Mouse (Mus musculus) adrenal gland, adult (tissue): ENCODE data around the gene E2f2.

Source experiments
- DNase-seq, 2 experiments: peaks; one replicate each; pipeline ENCODE4 v3.0.0; 2022 to 2023; ENCODE audit warnings: low spot score in 1 of 2; ENCODE audit not compliant: inconsistent age in 2 of 2

The E2f2 gene

DNA sequence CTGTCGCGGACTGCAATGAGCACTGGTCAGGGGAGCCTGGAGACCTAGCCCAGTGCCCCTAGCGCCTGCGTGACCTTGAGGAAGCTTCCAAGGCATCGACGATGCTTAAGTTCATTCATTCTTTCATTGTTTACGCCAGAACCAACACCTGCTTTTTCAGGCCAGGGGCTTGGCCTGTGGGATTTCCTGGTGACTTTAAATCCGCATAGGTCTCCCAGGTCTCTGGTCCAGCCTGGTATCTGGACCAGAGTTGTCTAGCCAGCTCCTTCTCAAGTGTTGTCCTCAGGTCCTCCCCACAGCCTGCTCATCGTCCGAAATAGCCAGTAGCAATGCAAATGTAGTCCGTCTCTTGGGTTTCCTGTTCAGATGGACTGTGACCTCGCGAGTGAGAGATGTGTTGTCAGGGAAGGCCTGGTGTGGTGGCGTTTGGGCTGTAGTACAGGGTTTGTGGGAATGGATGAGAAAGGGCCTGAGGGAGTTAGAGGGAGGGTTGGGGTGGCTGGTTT lies 1.1 kb downstream of the E2f2 start:
- DNase-seq, result no peak

DNA sequence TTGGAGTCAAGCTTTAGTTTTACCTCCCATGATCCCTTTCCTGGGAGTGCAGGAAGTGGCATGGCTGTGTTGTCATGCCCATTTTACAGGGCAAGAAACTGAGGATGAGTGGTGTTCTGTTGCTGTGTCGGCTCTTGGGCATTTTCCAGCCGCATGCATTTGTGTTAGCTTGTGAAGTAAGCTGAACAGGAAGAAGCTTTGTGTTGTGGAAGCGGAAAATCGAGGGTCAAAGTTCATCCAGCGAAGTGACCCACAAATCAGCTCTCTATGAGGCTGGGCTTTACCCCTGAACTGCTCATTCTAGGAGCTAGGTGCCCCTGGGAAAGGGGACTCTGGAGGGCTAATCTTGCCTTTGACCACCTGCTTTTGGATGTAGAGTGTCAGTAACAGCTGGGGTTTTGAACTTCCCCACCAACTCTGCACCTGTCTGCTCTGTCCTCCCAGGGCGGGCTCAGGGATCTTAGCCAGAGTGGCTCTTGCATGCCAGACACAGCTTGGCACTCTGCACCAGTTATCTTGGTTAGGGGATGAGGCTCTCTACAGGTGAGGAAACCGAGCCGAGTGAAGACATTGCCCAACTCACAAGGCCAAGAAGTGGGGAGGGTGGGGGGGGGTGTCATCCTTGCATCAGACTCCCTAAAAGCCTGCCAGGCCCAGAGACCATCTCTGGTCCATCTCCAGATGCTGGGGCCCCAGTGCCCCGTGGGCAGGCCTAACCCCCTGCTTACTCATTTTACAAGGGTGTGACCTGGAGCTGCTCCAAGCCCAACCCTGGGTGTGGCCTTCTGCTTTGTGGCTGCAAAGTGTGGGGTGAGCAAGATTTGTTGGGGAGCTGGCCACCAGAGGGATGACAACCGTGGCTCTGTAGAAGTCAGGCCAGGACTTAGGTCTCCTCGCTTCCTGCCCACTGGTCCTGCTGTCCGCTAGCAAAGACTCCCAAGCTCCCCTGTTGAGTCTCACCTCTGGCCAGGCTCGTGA lies 2.3 kb downstream of the E2f2 start:
- peak in 1 of 2 experiments; percentile 73 for DNase-seq

DNA sequence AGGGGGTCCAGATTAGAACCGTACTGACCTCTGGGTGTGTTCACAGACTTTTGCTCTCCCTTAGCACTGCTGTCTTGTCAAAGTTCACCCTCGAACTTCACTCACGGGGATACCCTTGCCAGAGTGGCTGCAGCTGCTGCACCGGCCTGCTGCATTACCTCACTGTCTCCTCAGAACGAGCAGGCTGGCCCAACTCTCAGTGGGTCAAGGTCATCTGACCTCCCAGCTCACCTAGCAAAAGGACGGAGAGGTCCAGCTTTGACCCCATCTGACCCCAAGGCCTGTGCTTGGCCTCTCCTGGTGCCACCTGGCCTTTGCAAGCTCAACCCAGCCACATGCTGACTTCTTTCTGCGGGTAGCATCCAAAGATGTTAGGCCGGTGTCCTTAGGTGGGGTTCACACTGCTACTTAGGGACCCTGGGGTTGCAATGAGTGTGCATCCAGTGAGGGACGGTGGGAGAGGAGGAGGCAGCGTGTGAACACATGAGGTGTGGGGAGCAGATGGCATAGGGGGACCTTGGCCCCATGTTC lies 3.9 kb downstream of the E2f2 start:
- no peak for DNase-seq

DNA sequence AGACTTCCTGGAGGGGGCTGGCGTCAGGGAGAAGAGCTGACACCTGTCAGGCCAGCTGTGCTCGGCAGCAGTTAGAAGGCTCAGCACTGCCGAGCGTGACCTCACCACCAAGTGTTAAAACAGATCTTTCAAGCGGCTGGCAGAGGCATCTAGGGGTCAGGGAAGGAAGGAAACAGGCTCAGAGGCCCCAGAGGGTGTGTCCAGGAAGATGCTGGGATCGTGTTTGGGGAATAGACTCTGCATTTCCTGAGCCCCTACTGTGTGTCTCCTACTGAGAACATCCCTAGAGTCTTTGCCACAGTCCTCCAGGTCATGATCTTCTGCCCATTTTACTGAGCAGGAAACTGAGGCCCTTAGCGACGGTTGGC lies 5.0 kb downstream of the E2f2 start:
- peak in 1 of 2 experiments; percentile 74 for DNase-seq

DNA sequence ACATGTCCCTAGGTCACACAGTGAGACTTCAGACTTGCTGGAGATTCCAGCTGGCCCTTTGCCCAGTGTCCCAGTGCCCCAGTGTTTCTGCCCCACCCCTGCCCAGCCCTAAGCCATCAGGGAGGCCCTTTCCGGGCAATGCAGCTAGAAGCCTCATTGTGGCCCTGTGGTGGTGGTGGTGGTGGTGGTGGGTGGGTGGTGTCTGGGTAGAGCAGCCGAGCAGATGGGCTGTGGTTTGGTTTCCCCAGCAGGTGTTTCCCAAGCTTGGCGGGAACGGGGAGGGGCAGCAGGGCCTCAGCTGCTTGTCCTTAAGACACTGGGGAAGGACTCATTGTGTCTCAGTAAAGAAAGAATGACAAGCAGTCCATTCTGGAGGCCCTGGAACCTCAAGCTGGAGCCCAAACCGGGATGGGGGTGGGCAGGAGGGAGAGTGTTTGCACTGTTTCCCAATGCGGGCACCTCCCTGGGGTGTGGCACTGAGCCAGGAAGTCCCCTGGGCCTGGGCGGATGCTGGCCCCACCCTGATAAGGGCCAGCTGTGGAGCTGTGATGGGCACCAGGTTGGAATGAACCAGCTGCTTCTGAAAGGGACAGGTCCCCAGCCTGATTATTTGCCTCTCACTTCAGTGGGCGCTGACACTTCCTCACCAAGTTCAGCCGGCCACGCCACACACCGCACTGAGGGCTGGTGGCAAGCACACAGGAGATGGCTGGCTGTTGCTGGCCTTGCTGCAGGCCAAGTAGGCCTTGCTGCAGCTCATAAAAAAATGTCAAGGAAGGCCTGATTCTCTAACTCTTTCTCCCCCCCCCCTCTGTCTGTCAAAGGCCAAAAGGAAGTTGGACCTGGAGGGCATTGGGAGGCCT lies 5.6 kb downstream of the E2f2 start:
- peak in 1 of 2 experiments; percentile 73 for DNase-seq

DNA sequence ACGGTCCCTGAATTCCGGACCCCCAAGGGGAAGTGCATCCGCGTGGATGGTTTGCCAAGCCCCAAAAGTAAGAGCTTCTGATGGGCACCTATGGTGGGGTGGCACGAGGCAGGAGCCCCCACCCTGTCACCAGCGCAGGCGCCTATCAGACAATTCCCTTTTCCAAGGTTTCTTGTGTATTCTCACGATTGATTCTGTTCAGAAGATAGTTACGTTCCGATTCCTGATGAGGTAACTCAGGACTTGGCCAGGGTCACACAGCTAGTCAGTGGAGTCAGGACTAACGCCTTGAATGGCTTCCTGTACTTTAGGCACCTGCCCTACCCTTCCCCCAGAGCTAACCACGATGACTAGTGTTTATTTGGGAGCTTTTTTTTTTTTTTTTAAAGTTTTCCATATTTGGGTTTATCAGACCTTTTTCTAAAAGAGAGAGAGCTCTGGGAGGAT lies 6.3 kb downstream of the E2f2 start:
- DNase-seq, result no peak

DNA sequence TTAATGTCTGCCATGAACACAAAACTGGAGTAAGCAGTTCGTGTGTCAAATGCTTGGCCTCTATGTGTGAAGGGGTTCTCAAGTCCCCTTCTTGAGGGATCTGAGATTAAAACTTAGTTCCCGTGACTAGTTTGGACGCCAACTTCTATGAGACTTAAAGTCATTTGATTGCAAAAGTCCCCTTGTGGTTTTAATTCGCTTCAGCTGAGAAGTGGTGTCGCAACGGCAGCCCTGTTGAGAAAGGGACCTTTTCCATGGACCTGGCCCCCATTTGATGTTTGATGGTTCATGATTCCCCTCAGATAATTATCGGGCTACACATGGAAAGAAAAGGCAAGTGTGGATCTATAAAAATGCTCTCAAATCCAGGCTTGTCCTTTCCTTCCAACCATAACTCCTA lies 7.3 kb downstream of the E2f2 start:
- DNase-seq, result peak in 1 of 2 experiments; percentile 62

DNA sequence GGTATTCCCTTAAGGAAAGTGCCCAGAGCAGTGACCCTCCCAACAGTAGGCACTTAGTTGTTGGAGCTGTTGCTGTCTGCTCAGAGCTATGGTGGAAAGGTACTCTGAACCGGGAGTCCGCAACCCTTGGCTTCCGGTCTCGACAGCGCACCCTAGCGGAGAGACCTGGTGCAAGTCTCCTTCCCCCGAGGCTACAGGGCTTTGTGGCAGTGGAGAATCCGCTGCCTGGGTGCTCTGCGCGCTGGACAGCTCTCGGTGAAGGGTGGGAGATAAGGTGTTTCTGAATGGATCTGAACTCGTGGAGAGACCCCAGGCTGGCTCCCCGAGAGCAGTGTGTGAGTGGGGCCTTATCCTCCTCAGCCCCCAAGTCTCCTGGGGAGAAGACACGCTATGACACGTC lies 7.8 kb downstream of the E2f2 start:
- DNase-seq, result peak; percentile 87 to 95

DNA sequence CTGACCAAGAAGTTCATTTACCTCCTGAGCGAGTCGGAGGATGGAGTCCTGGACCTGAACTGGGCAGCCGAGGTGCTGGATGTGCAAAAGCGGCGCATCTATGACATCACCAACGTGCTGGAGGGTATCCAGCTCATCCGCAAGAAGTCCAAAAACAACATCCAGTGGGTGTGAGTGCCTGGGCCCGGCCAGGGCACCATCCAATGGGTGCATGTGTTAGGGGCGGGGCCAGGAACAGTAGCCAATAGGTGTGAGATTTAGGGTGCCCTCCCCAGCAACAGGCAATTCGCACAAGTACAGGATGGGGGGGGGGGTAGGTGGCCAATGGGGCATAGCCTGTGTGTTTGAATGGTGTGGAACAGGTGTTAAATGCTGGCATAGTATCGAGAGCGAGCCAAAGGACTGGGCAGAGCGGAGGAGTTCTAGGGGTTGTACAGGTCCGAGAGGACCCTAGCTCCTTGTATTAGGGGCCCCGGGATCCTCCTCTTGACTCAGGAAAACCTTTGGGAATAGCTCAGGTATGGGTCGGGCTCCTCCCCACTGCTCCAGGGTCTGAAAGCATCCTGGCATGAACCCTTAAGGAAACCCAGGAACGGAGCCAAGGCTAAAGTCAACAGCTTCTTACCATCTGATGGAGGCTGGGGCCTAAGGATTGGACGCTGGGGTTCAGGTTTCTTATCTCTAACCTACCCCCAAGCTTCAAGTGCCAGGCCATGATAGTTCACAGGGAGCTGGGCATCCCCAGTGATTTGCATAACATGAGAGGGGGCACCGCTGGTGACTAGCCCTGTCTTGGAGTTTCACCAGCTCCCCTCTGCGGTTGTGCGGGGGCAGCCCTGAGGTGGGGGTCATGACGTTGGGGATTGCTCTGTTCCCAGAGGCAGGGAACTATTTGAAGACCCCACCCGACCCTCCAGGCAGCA lies 8.5 kb downstream of the E2f2 start:
- peak; percentile 95 to 97 for DNase-seq

DNA sequence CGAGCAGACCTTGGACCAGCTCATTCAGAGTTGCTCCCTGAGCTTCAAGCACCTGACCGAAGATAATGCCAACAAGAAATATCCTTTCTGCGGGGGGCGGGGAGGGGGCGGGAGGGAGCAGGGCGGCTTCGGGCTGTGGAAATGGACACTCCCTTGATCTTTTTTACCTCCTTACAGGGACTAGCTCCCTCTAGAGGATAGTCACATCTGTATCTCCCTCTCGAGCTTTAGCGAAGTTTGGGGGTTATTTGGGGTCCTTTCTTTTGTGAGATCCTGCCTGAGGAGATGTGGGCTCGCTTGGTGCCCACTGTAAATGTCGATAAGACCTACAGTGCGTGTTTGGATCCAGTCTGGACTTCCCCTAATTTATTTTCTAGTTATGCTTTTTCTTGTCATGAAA lies 9.2 kb downstream of the E2f2 start:
- DNase-seq, result peak in 1 of 2 experiments; percentile 63

DNA sequence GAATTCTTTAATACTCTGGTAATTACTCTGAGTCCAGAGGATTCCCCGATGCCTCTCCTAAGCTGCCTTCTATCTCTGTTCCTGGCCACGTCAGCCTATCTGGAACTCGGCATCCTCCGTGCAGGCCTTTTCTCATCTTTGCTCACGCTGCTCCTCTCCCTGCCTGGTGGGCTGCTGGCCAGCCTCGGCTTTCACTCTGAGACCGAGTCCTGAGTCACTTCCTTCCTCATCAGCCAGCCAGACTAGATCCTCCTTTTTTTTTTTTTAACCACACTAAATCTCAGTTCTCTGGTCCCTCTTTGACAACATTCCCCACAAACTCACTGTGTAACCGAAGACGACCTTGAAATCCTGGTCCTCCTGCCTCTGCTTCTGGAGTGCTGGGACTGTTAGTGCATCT lies 13.2 kb downstream of the E2f2 start:
- peak; percentile 67 to 77 for DNase-seq

DNA sequence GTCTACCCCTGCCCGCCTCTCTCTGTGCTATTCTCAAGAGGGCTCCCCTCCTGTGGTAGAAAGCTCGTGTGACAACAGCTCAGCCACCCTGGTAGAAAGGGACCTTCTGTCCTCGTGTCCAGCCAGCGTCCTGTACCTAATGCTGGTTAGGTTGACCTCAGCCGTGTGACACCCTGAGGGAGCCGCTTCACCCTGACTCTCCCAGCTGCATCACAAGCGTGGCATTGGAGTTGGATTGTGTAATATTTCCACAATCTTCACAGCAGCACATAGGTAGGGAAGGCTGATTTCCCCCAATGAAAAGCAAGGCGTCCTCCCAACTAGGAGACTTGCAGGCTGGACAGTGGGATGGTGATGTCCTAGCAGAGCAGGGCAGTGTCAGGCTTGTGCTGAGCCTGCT lies 14.1 kb downstream of the E2f2 start:
- no peak for DNase-seq

DNA sequence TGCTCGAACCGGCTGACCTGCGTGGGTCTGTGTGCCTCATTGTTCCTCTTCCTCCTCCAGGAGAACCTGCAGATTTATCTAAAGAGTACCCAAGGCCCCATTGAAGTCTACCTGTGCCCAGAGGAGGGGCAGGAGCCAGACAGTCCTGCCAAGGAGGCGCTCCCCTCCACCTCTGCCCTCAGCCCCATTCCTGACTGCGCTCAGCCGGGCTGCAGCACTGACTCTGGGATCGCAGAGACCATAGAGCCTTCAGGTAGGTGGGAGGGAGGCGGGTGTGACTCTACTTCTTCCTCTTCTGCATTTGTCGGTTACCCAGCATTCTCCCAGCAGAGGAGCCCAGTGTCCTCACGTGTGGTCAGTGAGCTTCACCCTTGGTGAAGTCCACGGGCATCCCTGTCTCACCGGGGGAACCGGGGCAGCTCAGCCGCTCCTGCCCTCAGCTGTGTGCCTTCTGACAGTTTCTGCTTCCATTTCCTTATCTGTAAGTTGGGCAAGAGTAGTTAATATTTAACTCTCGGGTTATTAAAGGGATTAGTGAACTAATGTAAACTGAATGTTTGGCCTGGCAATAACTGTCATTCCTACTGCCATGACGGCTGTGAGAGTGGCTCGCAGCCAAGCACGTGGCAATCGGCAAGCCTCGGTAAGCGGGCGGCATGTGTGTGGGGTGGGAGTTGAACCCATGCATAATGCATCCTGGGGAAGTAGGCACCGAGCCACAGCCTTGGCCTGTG lies 14.7 kb downstream of the E2f2 start:
- DNase-seq, result no peak

DNA sequence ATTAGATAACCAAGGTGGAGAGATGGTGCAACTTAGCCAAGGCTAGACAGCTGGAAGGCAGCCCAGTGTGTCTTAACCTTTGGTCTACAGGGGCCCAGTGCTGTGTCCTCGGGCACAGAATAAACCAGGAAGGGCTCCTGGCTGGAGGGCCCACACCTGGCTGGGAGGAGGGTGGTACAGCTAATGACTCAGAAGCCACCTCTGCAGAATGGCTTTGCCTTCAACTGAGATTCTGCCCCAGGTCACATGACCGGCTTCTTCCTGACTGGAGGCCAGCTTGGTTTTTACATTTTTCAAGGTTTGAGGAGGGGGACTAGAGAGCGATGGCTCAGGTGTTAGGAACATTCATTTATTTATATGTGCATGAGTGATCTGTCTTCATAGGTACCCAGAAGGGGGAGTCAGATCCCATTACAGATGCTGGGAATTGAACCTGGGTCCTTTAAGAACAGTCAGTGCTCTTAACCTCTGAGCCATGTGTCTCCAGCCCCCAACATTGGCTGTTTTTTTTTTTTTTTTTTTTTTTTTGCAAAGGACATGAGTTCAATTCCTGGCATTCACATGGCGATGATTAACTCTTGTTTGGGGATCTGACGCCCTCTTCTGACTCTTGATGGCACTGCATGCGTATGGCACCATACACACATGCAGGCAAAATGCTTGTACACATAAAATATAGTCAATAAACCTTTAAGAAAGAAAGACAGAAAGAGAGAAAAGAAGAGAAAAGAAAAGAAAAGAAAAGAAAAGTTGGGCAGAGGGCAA lies 17.0 kb downstream of the E2f2 start:
- DNase-seq, result no peak

DNA sequence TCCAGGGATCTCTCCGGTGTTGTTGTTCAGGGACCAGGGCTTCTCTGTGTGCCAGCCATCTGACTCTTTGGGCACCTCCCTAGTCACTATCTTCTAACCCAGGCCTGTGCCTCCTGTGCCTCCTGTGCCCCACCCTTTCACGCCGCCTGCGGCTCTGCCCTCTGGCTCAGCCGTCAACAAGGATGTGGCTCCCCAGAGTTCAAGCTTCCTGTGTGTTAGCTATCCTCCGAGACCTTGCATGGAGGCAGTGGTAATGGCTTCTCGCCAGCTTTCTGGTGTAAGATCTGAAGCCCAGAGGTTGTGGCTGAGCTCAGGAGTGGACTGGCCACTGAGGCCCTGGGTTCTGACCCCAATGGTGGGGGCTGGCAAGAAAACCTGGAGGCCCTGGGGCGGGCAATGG lies 17.7 kb downstream of the E2f2 start:
- peak in 1 of 2 experiments; percentile 55 for DNase-seq

DNA sequence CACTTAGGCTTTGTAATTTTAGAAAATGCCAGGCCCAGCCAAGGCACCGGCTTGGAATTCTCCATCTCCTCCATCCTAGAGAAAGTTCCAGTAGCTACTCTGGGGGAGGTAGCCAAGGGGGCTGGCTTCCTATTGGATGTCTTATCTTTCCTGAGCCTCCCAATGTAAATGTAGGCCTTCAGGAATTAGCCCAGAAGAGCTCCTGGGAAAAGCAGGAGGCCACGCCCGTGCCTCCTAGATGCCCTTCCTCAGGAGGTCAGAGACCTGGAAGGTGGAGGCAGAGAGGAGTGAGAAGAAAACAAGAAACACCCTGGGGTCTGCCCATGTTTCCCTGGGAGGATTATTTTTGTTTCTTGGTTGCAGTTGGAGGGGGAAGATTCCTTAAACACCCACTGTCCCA lies 21.4 kb downstream of the E2f2 start:
- DNase-seq, result no peak

DNA sequence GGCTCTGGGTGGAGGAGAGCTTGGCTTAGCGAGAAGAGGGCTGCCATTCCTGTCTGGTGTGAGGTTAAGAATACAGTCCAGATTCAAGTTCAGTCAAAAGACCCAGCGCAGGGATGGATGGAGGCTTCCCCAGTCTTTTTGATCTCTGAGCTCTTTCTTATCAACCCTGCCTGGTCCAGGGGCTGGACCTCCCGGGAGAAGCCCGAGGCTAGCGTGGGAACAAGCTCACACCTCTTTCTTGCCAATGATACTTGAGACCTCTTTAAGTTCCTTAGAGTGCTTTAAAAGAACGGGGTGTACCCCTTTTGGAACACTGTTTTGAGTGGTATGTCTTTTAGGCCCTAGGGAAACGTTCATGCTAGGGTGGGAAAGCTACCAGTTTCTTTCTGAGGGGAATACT lies 22.8 kb downstream of the E2f2 start:
- no peak for DNase-seq

DNA sequence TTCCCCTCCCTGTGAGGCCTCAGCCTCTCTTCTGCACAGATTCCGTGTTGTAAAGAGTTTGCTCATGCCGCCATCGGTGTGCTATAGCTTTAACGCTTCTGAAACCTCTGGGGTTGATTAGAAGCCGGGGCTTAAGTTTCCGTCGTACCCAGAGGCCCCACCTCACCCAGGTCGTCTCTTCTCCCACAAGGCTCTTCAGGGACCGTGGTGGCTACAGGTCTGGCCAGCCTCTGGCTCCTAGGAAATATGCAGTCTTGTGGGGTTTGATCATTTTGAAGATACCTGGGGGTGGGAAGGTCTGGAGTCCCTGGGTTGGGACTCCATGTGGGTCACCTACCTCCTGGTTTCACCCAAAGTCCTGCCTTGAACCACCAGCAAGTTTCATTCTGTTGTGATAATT lies 23.4 kb downstream of the E2f2 start:
- DNase-seq, result no peak

DNA sequence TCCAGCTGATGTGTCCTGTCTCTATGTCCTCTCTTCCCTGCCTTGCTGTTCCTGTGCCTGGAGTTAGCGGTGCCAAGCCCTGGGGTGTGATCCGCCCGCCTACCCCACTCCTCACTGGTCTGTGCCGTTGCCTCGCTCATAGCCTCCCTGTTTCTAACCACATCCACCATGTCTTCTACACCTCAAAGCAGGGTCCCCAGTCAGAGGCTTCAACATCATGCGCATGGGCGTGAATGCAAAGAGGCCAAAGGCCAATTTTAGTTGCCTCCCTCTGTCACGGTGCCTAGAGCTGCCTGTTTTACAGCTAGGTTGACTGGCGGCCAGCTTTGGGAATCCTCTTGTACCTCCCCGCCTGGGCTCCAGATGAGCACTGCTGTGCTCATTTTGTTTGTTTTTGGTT lies 24.0 kb downstream of the E2f2 start:
- no peak for DNase-seq
